Mouse (Mus musculus): ENCODE results near the gene Gfer. TPM values are rescaled to one million over a fixed set of nuclear protein-coding genes. Genes with fewer than 3 reads are reported as not detected.
"Not testable (repeated sequence)": the region's sequence is repeated elsewhere in the genome, so short reads cannot be mapped to it uniquely, and the experiment has no call there.

Gene Gfer
- polyA plus RNA-seq, 1 experiment from 2014 or later, result 38.5 TPM

DNA sequence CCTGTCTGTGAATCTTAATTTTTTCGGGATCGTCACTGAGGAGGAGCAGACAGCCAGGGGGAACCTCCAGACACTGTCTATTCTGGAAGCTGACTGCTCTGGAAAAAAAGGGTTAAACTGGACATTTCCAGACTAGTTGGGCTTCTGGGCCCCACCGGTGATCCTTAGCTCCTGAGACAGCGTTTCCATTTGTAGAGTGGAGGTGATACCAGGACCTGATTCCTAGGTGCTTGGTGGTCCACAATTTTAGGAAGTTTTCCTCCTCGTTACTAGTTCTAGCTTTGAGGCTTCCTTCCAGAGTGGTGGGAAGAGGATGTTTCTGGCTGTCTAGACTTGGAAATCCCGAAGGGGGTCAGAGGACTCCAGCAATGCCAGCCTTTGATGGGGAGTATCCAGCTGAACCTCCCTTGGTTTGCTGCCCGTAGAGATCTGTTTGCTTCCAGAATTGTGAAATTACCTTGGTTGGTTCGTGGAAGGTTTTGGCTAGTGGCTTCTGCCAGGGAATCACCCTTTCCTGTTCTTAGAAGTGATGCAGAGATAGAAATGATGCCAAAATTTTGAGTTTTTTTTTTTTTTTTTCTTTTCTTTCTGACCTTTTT is 25.6 kb downstream of the Gfer start:
- Histone ChIP-seq H3K9ac (replicated peaks; ENCODE audit: low read depth, low read length) (peak overlapping the region; percentile 95), H3K4me3 (ENCODE audit: low read depth, low read length) (peak overlapping the region; percentile 91), H3K9me3 (ENCODE audit: control insufficient read depth, low read depth, low read length) (no peaks in the 10 kb centered on the region), H3K36me3 (ENCODE audit: control insufficient read depth, insufficient read depth, low read length) (no peaks in the 10 kb centered on the region), H3K27me3 (ENCODE audit: control insufficient read depth, insufficient read depth, low read length) (no peaks in the 10 kb centered on the region), H3K4me1 (ENCODE audit: control insufficient read depth, insufficient read depth, low read length) (peaks cover 29% of the 10 kb centered on the region), H3K27ac (ENCODE audit: low read length) (peak overlapping the region; percentile 74; the same call in 1 of the 2 replicates), H3K4me2 (replicated peaks; ENCODE audit: low read depth, low read length) (peak overlapping the region; percentile 69)
- ATAC-seq (ENCODE audit: insufficient number of reproducible peaks, insufficient read depth, low FRiP score, low read depth), result no peak
- 9% methylated on average over 8 of the region's 8 CpGs for WGBS

DNA sequence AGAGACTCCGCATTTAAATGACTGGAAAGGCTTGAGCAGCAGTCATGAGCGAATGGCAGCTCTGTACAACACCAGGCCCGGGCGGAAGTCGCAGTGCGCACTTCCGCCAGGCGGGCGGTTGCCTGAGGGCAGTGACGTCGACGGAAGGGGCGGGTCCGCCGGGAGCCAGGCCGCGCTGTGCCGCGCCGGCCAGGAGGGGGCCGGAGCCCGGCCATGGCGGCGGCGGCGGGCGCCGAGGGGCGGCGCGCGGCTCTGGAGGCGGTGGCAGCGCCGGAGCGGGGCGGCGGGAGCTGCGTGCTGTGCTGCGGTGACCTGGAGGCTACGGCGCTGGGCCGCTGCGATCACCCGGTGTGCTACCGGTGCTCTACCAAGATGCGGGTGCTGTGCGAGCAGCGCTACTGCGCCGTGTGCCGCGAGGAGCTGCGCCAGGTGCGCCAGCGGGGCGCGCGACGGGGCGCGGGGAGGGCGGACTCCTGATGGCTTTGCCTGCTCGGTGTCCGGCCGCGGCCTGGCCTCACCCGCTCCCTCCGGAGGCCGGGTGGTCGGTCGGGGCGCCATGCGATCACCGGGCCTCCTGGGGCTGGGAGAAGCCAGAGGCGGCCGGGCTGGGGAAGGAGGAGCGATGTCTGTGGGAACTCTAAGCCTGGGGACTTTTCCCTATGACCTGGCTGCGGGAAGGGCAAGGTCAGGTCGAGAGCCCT is 26.3 kb downstream of the Gfer start, which contains the start of gene Zfp598:
Zfp598 (plus strand) TSS at position 143 of the 701 bp plus-strand sequence.
- peak within 1 kb of the TSS; percentile 95 for H3K9ac ChIP-seq (replicated peaks; ENCODE audit: low read depth, low read length)
- no peaks in the 10 kb centered on the region for H3K27me3 ChIP-seq (ENCODE audit: control insufficient read depth, insufficient read depth, low read length)
- peak within 1 kb of the TSS; percentile 69 for H3K4me2 ChIP-seq (replicated peaks; ENCODE audit: low read depth, low read length)
- H3K9me3 ChIP-seq (ENCODE audit: control insufficient read depth, low read depth, low read length), result no peaks in the 10 kb centered on the region
- H3K36me3 ChIP-seq (ENCODE audit: control insufficient read depth, insufficient read depth, low read length), result no peaks in the 10 kb centered on the region
- peak within 1 kb of the TSS; percentile 74 for H3K27ac ChIP-seq (ENCODE audit: low read length)
- H3K4me1 ChIP-seq (ENCODE audit: control insufficient read depth, insufficient read depth, low read length), result peaks cover 29% of the 10 kb centered on the region
- ATAC-seq (ENCODE audit: insufficient number of reproducible peaks, insufficient read depth, low FRiP score, low read depth), result peak; percentile 98
- H3K4me3 ChIP-seq (ENCODE audit: low read depth, low read length), result peak within 1 kb of the TSS; percentile 91
- under 1% methylated on average over 73 of the region's 80 CpGs for WGBS

DNA sequence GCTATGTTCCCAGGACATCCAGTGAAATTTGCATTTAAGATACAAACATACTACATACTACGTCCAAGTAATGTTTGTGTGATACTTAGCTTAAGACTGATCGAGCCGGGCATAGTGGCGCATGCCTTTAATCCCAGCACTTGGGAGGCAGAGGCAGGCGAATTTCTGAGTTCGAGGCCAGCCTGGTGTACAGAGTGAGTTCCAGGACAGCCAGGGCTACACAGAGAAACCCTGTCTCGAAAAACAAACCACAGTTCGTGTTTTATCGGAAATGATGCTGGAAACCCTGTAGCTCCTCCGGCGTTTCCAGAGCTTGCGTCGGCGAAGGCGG is 26.8 kb downstream of the Gfer start:
- Histone ChIP-seq H3K9ac (replicated peaks; ENCODE audit: low read depth, low read length) (0 out of 2 replicates have a peak overlapping the region, but pooled peaks have one; percentile 95), H3K4me3 (ENCODE audit: low read depth, low read length) (peak overlapping the region; percentile 91), H3K27ac (ENCODE audit: low read length) (peak overlapping the region; percentile 74; the same call in 1 of the 2 replicates), H3K4me2 (replicated peaks; ENCODE audit: low read depth, low read length) (peak overlapping the region; percentile 69), H3K4me1 (ENCODE audit: control insufficient read depth, insufficient read depth, low read length) (peaks cover 29% of the 10 kb centered on the region)
- H3K9me3 ChIP-seq (ENCODE audit: control insufficient read depth, low read depth, low read length); ATAC-seq (ENCODE audit: insufficient number of reproducible peaks, insufficient read depth, low FRiP score, low read depth); H3K36me3 ChIP-seq (ENCODE audit: control insufficient read depth, insufficient read depth, low read length); H3K27me3 ChIP-seq (ENCODE audit: control insufficient read depth, insufficient read depth, low read length): not testable (repeated sequence)
- 7% methylated on average over 15 of the region's 15 CpGs for WGBS

DNA sequence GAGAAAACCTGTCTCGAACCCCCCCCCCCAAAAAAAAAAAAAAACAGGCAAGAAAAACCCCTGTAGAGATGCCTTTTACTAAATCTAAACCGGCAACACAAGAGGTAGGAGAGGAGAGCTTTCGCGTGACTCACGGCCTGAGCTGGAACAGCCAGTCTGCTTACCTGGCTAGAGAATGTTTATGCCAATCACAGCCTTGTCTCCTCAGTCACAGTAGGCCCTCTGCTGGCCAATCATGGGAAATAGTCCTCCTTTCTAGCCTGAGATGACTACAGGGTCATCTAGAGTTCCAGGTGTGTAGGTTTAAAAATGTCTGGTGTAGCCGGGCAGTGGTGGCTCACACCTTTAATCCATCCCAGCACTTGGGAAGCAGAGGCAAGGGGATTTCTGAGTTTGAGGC is 28.5 kb downstream of the Gfer start:
- Histone ChIP-seq H3K4me3 (ENCODE audit: low read depth, low read length) (no peak overlapping the region), H3K9ac (replicated peaks; ENCODE audit: low read depth, low read length) (no peak overlapping the region), H3K27me3 (ENCODE audit: control insufficient read depth, insufficient read depth, low read length) (no peaks in the 10 kb centered on the region), H3K36me3 (ENCODE audit: control insufficient read depth, insufficient read depth, low read length) (no peaks in the 10 kb centered on the region), H3K4me2 (replicated peaks; ENCODE audit: low read depth, low read length) (no peak overlapping the region), H3K4me1 (ENCODE audit: control insufficient read depth, insufficient read depth, low read length) (peaks cover 27% of the 10 kb centered on the region), H3K27ac (ENCODE audit: low read length) (no peak overlapping the region), H3K9me3 (ENCODE audit: control insufficient read depth, low read depth, low read length) (no peaks in the 10 kb centered on the region)
- WGBS, result 21% methylated on average over 6 of the region's 6 CpGs
- peak; percentile 33; the same call in 1 of the 2 replicates for ATAC-seq (ENCODE audit: insufficient number of reproducible peaks, insufficient read depth, low FRiP score, low read depth)

DNA sequence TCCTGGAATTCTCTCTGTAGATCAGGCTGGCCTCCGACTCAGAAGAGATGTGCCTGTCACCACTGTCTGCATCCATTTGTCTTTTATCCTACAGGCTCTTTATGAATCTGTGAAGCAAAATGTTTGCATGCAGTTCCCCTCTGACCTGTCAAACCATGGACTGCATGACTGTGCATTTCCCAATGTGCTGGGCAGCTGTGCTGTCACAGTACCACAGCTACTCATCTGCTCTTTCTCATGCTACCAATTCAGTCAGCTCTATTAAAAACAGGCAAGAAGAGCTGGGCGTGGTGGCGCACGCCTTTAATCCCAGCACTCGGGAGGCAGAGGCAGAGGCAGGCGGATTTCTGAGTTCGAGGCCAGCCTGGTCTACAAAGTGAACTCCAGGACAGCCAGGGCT is 28.9 kb downstream of the Gfer start:
- not testable (repeated sequence) for H3K4me2 ChIP-seq (replicated peaks; ENCODE audit: low read depth, low read length); H3K9me3 ChIP-seq (ENCODE audit: control insufficient read depth, low read depth, low read length); H3K27ac ChIP-seq (ENCODE audit: low read length); ATAC-seq (ENCODE audit: insufficient number of reproducible peaks, insufficient read depth, low FRiP score, low read depth); H3K9ac ChIP-seq (replicated peaks; ENCODE audit: low read depth, low read length); H3K4me3 ChIP-seq (ENCODE audit: low read depth, low read length); H3K36me3 ChIP-seq (ENCODE audit: control insufficient read depth, insufficient read depth, low read length); H3K27me3 ChIP-seq (ENCODE audit: control insufficient read depth, insufficient read depth, low read length)
- 66% methylated on average over 7 of the region's 7 CpGs for WGBS
- H3K4me1 ChIP-seq (ENCODE audit: control insufficient read depth, insufficient read depth, low read length), result peaks cover 23% of the 10 kb centered on the region

DNA sequence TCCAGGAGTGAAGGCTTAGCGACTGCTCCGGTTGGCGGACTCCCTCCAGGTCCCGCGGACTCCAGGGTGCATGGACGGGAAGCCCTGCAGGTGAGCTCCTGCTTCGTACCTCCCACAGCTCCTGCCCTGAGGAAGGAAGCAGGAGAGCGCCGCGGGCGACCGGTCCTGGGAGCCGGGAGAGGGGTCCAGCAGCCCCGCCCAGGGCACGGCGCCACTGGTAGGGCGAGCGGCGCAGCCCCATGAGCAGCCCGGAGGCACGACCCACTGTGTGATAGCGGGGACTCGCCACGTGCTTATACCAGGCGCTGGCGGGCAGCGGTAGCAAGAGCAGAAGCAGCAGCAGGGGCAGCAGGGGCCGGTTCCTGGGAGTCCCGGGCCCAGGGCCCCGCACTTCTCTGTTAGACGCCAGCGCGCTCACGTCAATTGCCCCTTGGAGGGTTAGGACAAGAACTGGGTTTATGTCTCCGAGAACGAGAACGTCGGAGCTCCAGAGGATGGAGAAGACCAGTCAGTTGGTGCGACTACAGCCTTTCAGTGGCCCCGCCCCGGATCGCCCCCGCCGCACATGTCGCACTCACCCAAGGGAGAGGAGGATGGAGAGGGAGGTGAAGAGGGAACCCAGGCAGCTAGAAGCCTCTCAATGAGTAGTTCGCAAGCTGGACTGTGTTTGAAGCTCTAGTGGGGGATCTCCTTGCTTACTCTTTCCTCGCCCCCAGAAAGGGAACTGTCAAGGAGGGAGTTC is 37.8 kb downstream of the Gfer start, which contains the start of gene Npw:
Npw (minus strand) TSS at position 441 of the 742 bp plus-strand sequence.
- Histone ChIP-seq H3K27me3 (ENCODE audit: control insufficient read depth, insufficient read depth, low read length) (peaks cover 5% of the 10 kb centered on the region; the same call in 1 of the 2 replicates), H3K4me1 (ENCODE audit: control insufficient read depth, insufficient read depth, low read length) (peaks cover 7% of the 10 kb centered on the region; the same call in 1 of the 2 replicates), H3K9ac (replicated peaks; ENCODE audit: low read depth, low read length) (peak within 1 kb of the TSS; percentile 33; the same call in 1 of the 2 replicates), H3K4me2 (replicated peaks; ENCODE audit: low read depth, low read length) (peak within 1 kb of the TSS; percentile 93), H3K27ac (ENCODE audit: low read length) (no peak within 1 kb of the TSS), H3K4me3 (ENCODE audit: low read depth, low read length) (peak within 1 kb of the TSS; percentile 38), H3K9me3 (ENCODE audit: control insufficient read depth, low read depth, low read length) (no peaks in the 10 kb centered on the region), H3K36me3 (ENCODE audit: control insufficient read depth, insufficient read depth, low read length) (no peaks in the 10 kb centered on the region)
- peak; percentile 53; the same call in 1 of the 2 replicates for ATAC-seq (ENCODE audit: insufficient number of reproducible peaks, insufficient read depth, low FRiP score, low read depth)
- WGBS, result 2% methylated on average over 47 of the region's 47 CpGs

DNA sequence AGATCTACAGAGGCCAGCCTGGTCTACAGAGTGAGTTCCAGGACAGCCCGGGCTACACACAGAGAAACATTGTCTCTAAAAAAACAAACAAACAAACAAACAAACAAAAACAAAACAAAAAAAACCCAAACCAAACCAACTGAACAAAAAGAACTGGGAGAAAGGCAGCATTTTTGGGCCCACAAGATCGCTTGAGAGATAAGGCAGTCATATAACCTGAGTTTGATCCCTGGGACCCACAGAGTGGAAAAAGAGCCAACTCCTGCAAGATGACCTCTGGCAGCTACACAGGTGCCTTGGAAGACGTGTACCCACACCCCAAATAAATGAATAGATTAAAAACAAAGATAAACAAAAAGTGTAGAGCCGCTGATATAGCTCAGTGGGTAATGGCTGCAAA is 41.0 kb downstream of the Gfer start:
- H3K4me3 ChIP-seq (ENCODE audit: low read depth, low read length), result no peak overlapping the region
- no peak overlapping the region for H3K4me2 ChIP-seq (replicated peaks; ENCODE audit: low read depth, low read length)
- WGBS, result 76% methylated on average over 4 of the region's 4 CpGs
- no peaks in the 10 kb centered on the region for H3K36me3 ChIP-seq (ENCODE audit: control insufficient read depth, insufficient read depth, low read length)
- H3K27me3 ChIP-seq (ENCODE audit: control insufficient read depth, insufficient read depth, low read length), result peaks cover 5% of the 10 kb centered on the region; the same call in 1 of the 2 replicates
- peaks cover 11% of the 10 kb centered on the region; the same call in 1 of the 2 replicates for H3K4me1 ChIP-seq (ENCODE audit: control insufficient read depth, insufficient read depth, low read length)
- no peak overlapping the region for H3K27ac ChIP-seq (ENCODE audit: low read length)
- ATAC-seq (ENCODE audit: insufficient number of reproducible peaks, insufficient read depth, low FRiP score, low read depth), result no peak
- no peak overlapping the region for H3K9ac ChIP-seq (replicated peaks; ENCODE audit: low read depth, low read length)
- H3K9me3 ChIP-seq (ENCODE audit: control insufficient read depth, low read depth, low read length), result no peaks in the 10 kb centered on the region
